Mouse (Mus musculus): ENCODE data around the gene Mtln. TPM values are rescaled to one million over a fixed set of nuclear protein-coding genes. Genes with fewer than 3 reads are reported as not detected.

Gene Mtln
- polyA plus RNA-seq, 1 experiment from 2014 or later = 50.4 TPM

GRCm38 (mm10) chr2:127789651-127790270 lies 2.5 kb downstream of the Mtln start:
- ATAC-seq (ENCODE audit: insufficient number of reproducible peaks, insufficient read depth, low FRiP score, low read depth) = no peak
- WGBS = 25% methylated on average over 9 of the region's 9 CpGs
- peak overlapping the region; percentile 80; the same call in 1 of the 2 replicates for H3K9ac ChIP-seq (ENCODE audit: low read length)
- peak overlapping the region; percentile 83 for H3K4me2 ChIP-seq (ENCODE audit: low read length)
- peak overlapping the region in 1 of 2 experiments; percentile 67; a peak in 2 of 4 replicates for H3K4me3 ChIP-seq (ENCODE audit: control insufficient read depth in 1 of 2, insufficient read depth in 1 of 2, low read depth in 1 of 2, low read length in 2 of 2)
- H3K9me3 ChIP-seq (ENCODE audit: control insufficient read depth, low read length) = no peaks in the 10 kb centered on the region
- H3K36me3 ChIP-seq (ENCODE audit: control insufficient read depth, insufficient read depth, low read length) = no peaks in the 10 kb centered on the region
- H3K27me3 ChIP-seq (ENCODE audit: control insufficient read depth, insufficient read depth, low read length) = no peaks in the 10 kb centered on the region
- H3K27ac ChIP-seq (replicated peaks in 1 of 2; ENCODE audit: control insufficient read depth in 1 of 2, insufficient read depth in 1 of 2, low read depth in 2 of 2, low read length in 2 of 2) = no peak overlapping the region
- peaks cover 3 to 12% of the 10 kb centered on the region in 2 experiments; a peak in 3 of 4 replicates for H3K4me1 ChIP-seq (ENCODE audit: control insufficient read depth in 2 of 2, insufficient read depth in 2 of 2, low read length in 2 of 2)

- Histone ChIP-seq H3K36me3 (ENCODE audit: control insufficient read depth, insufficient read depth, low read length) (no peaks in the 10 kb centered on the region), H3K9me3 (ENCODE audit: control insufficient read depth, low read length) (no peaks in the 10 kb centered on the region), H3K4me3 (ENCODE audit: control insufficient read depth in 1 of 2, insufficient read depth in 1 of 2, low read depth in 1 of 2, low read length in 2 of 2) (peak overlapping the region; percentile 67 to 88), H3K9ac (ENCODE audit: low read length) (peak overlapping the region; percentile 80), H3K27ac (replicated peaks in 1 of 2; ENCODE audit: control insufficient read depth in 1 of 2, insufficient read depth in 1 of 2, low read depth in 2 of 2, low read length in 2 of 2) (peak overlapping the region in 1 of 2 experiments; percentile 70; a peak in 3 of 4 replicates), H3K27me3 (ENCODE audit: control insufficient read depth, insufficient read depth, low read length) (no peaks in the 10 kb centered on the region), H3K4me1 (ENCODE audit: control insufficient read depth in 2 of 2, insufficient read depth in 2 of 2, low read length in 2 of 2) (peaks cover 3 to 12% of the 10 kb centered on the region in 2 experiments; a peak in 3 of 4 replicates), H3K4me2 (ENCODE audit: low read length) (peak overlapping the region; percentile 83)
- WGBS = 3% methylated on average over 11 of the region's 11 CpGs
- no peak for ATAC-seq (ENCODE audit: insufficient number of reproducible peaks, insufficient read depth, low FRiP score, low read depth)
Measured at GRCm38 (mm10) chr2:127789138-127789537, 3.1 kb downstream of the Mtln start.

GRCm38 (mm10) chr2:127788440-127789116 lies 3.7 kb downstream of the Mtln start, which contains the start of gene Nphp1:
TSS of gene Nphp1 (minus strand) at chr2:127788897.
- Histone ChIP-seq H3K9ac (ENCODE audit: low read length) (peak within 1 kb of the TSS; percentile 80), H3K27ac (replicated peaks in 1 of 2; ENCODE audit: control insufficient read depth in 1 of 2, insufficient read depth in 1 of 2, low read depth in 2 of 2, low read length in 2 of 2) (peak within 1 kb of the TSS in 1 of 2 experiments; percentile 70; a peak in 3 of 4 replicates), H3K4me2 (ENCODE audit: low read length) (peak within 1 kb of the TSS; percentile 83), H3K4me3 (ENCODE audit: control insufficient read depth in 1 of 2, insufficient read depth in 1 of 2, low read depth in 1 of 2, low read length in 2 of 2) (peak within 1 kb of the TSS; percentile 67 to 88), H3K4me1 (ENCODE audit: control insufficient read depth in 2 of 2, insufficient read depth in 2 of 2, low read length in 2 of 2) (peaks cover 3 to 12% of the 10 kb centered on the region in 2 experiments; a peak in 3 of 4 replicates), H3K9me3 (ENCODE audit: control insufficient read depth, low read length) (no peaks in the 10 kb centered on the region), H3K27me3 (ENCODE audit: control insufficient read depth, insufficient read depth, low read length) (no peaks in the 10 kb centered on the region), H3K36me3 (ENCODE audit: control insufficient read depth, insufficient read depth, low read length) (no peaks in the 10 kb centered on the region)
- peak; percentile 74 for ATAC-seq (ENCODE audit: insufficient number of reproducible peaks, insufficient read depth, low FRiP score, low read depth)
- WGBS = under 1% methylated on average over 40 of the region's 40 CpGs

GRCm38 (mm10) chr2:127787226-127787625 lies 5.1 kb downstream of the Mtln start:
- no peak overlapping the region for H3K4me2 ChIP-seq (ENCODE audit: low read length)
- H3K4me1 ChIP-seq (ENCODE audit: control insufficient read depth in 2 of 2, insufficient read depth in 2 of 2, low read length in 2 of 2) = peaks cover 3 to 12% of the 10 kb centered on the region in 2 experiments; a peak in 3 of 4 replicates
- H3K27me3 ChIP-seq (ENCODE audit: control insufficient read depth, insufficient read depth, low read length) = no peaks in the 10 kb centered on the region
- no peak for ATAC-seq (ENCODE audit: insufficient number of reproducible peaks, insufficient read depth, low FRiP score, low read depth)
- no peaks in the 10 kb centered on the region for H3K9me3 ChIP-seq (ENCODE audit: control insufficient read depth, low read length)
- no peak overlapping the region for H3K27ac ChIP-seq (replicated peaks in 1 of 2; ENCODE audit: control insufficient read depth in 1 of 2, insufficient read depth in 1 of 2, low read depth in 2 of 2, low read length in 2 of 2)
- H3K36me3 ChIP-seq (ENCODE audit: control insufficient read depth, insufficient read depth, low read length) = no peaks in the 10 kb centered on the region
- H3K4me3 ChIP-seq (ENCODE audit: control insufficient read depth in 1 of 2, insufficient read depth in 1 of 2, low read depth in 1 of 2, low read length in 2 of 2) = no peak overlapping the region
- WGBS = 86% methylated on average over 5 of the region's 5 CpGs
- H3K9ac ChIP-seq (ENCODE audit: low read length) = no peak overlapping the region

GRCm38 (mm10) chr2:127778451-127778850 lies 13.8 kb downstream of the Mtln start:
- H3K9ac ChIP-seq (ENCODE audit: low read length) = no peak overlapping the region
- WGBS = 82% methylated on average over 5 of the region's 5 CpGs
- H3K4me2 ChIP-seq (ENCODE audit: low read length) = no peak overlapping the region
- H3K4me1 ChIP-seq (ENCODE audit: control insufficient read depth in 2 of 2, insufficient read depth in 2 of 2, low read length in 2 of 2) = no peaks in the 10 kb centered on the region
- no peak for ATAC-seq (ENCODE audit: insufficient number of reproducible peaks, insufficient read depth, low FRiP score, low read depth)
- H3K27me3 ChIP-seq (ENCODE audit: control insufficient read depth, insufficient read depth, low read length) = no peaks in the 10 kb centered on the region
- H3K27ac ChIP-seq (replicated peaks in 1 of 2; ENCODE audit: control insufficient read depth in 1 of 2, insufficient read depth in 1 of 2, low read depth in 2 of 2, low read length in 2 of 2) = no peak overlapping the region
- H3K9me3 ChIP-seq (ENCODE audit: control insufficient read depth, low read length) = no peaks in the 10 kb centered on the region
- peaks cover 19% of the 10 kb centered on the region for H3K36me3 ChIP-seq (ENCODE audit: control insufficient read depth, insufficient read depth, low read length)
- no peak overlapping the region for H3K4me3 ChIP-seq (ENCODE audit: control insufficient read depth in 1 of 2, insufficient read depth in 1 of 2, low read depth in 1 of 2, low read length in 2 of 2)

- no peak for ATAC-seq (ENCODE audit: insufficient number of reproducible peaks, insufficient read depth, low FRiP score, low read depth)
- H3K4me2 ChIP-seq (ENCODE audit: low read length) = no peak overlapping the region
- 77% methylated on average over 3 of the region's 3 CpGs for WGBS
Measured at GRCm38 (mm10) chr2:127775013-127775412, 17.3 kb downstream of the Mtln start.

GRCm38 (mm10) chr2:127774578-127774941 lies 17.7 kb downstream of the Mtln start:
- Histone ChIP-seq H3K4me2 (ENCODE audit: low read length) (no peak overlapping the region), H3K9me3 (ENCODE audit: control insufficient read depth, low read length) (no peaks in the 10 kb centered on the region), H3K4me3 (ENCODE audit: control insufficient read depth in 1 of 2, insufficient read depth in 1 of 2, low read depth in 1 of 2, low read length in 2 of 2) (no peak overlapping the region), H3K4me1 (ENCODE audit: control insufficient read depth in 2 of 2, insufficient read depth in 2 of 2, low read length in 2 of 2) (no peaks in the 10 kb centered on the region), H3K27ac (replicated peaks in 1 of 2; ENCODE audit: control insufficient read depth in 1 of 2, insufficient read depth in 1 of 2, low read depth in 2 of 2, low read length in 2 of 2) (no peak overlapping the region), H3K27me3 (ENCODE audit: control insufficient read depth, insufficient read depth, low read length) (no peaks in the 10 kb centered on the region), H3K36me3 (ENCODE audit: control insufficient read depth, insufficient read depth, low read length) (peaks cover 26% of the 10 kb centered on the region), H3K9ac (ENCODE audit: low read length) (no peak overlapping the region)
- WGBS = 46% methylated on average over 1 of the region's 1 CpGs
- ATAC-seq (ENCODE audit: insufficient number of reproducible peaks, insufficient read depth, low FRiP score, low read depth) = no peak

More at GRCm38 (mm10) chr2:127775013-127775412, 17.3 kb downstream of the Mtln start:
- Histone ChIP-seq H3K9me3 (ENCODE audit: control insufficient read depth, low read length) (no peaks in the 10 kb centered on the region), H3K36me3 (ENCODE audit: control insufficient read depth, insufficient read depth, low read length) (peaks cover 27% of the 10 kb centered on the region), H3K9ac (ENCODE audit: low read length) (no peak overlapping the region), H3K4me1 (ENCODE audit: control insufficient read depth in 2 of 2, insufficient read depth in 2 of 2, low read length in 2 of 2) (no peaks in the 10 kb centered on the region), H3K4me3 (ENCODE audit: control insufficient read depth in 1 of 2, insufficient read depth in 1 of 2, low read depth in 1 of 2, low read length in 2 of 2) (no peak overlapping the region), H3K27ac (replicated peaks in 1 of 2; ENCODE audit: control insufficient read depth in 1 of 2, insufficient read depth in 1 of 2, low read depth in 2 of 2, low read length in 2 of 2) (no peak overlapping the region), H3K27me3 (ENCODE audit: control insufficient read depth, insufficient read depth, low read length) (no peaks in the 10 kb centered on the region)
